Mouse (Mus musculus): ENCODE data around the gene Tnrc6a. TPM values are rescaled to one million over a fixed set of nuclear protein-coding genes. Genes with fewer than 3 reads are reported as not detected.
"Not testable (repeated sequence)": the region's sequence is repeated elsewhere in the genome, so short reads cannot be mapped to it uniquely, and the experiment has no call there.

The Tnrc6a gene
- total RNA-seq (2021) = 10 to 100 TPM; 49.6 to 54.1 TPM

DNA sequence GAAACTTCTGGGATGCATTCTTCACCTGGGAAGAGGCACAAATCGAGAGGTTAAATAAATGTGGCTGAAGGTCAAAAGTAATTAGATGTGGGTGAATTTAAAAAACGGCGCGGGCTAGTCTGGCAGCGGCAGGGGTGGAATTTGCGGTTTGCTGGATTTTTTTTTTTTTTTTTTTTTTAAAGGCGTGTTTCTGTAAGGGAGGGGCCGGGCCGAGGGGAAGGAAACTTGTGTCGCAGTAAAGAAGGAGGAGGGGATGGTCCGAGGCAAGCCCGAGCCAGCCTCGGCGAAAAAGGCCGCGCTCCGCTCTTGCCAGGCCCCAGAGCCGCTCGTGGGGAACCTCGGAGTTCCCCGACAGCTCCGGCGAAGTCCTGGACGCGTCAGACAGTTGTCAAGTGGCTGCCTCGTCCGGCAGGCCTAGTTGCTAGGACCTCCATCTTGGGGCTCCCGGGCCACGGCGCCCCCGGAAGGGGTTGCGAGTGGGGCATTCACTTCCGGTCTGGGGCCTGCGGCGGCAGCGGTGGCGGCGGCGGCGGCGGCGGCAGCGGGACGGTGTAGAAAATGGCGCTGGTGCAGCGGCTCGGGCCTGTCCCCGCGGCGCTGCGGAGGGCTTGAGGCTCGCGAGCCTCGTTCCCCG is at the start of gene Tnrc6a:
Gene Tnrc6a, plus strand, starts transcription at position 221 of the 634 bp plus-strand sequence.
- intact Hi-C loops (cut with DNase I) = loop anchor here (1.0 to 2.0 kb wide), 2 partner anchors 39 to 57 kb away; no protein-coding TSS in a partner anchor
- peak; percentile 94 to 95 for DNase-seq (ENCODE audit: low spot score in 2 of 2)

- intact Hi-C loops (cut with DNase I) = loop anchor here (1.0 kb wide), 1 partner anchor 16 kb away; no protein-coding TSS in a partner anchor
Observed at GRCm38 (mm10) chr7:123082236-123082635, 41.4 kb upstream of the Tnrc6a start.

DNA sequence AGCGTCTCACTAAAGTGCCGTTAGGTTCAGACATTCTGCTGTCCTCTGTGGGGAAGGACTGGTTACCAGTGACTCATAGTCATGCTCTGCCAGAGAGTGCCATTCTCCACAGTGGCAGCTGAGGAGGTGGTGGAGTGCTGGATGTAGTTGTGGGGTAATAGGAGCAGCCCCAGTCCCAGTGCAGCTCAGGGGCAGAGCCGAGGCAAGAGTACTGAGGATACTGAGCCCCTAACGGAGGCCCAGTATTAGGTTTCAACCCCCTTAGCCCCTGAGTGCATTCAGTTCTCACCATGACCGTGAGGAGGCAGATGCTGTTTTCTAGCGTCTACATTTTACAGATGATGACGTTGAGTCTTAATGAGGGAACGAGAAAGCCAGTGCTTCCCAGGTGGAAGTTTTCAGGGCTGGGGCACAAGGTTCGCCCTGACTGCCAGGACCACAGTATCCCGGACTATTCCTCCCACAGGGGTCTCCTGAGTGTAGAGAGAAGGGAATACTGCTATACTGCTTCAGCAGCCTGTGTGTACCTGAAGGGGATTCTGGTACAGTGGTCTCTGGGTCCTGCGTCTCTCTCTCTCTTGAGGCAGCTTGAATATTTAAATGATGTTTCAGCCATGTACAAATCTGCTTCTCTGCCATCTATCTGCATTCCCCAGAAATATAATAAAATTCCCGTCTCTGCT is 40.1 kb upstream of the Tnrc6a start:
- intact Hi-C loops (cut with DNase I) = loop anchor here (1.0 kb wide), 2 partner anchors 41 to 52 kb away; no protein-coding TSS in a partner anchor
- DNase-seq (ENCODE audit: low spot score in 2 of 2) = peak; percentile 16 to 62

More at GRCm38 (mm10) chr7:123082236-123082635, 41.4 kb upstream of the Tnrc6a start:
- DNase-seq (ENCODE audit: low spot score in 2 of 2) = no peak

- peak; percentile 83 to 86 for DNase-seq (ENCODE audit: low spot score in 2 of 2)
- intact Hi-C loops (cut with DNase I) = loop anchor here (1.0 kb wide), 2 partner anchors 40 to 53 kb away; no protein-coding TSS in a partner anchor
Observed at GRCm38 (mm10) chr7:123084180-123084691, 39.4 kb upstream of the Tnrc6a start.

- peak; percentile 46 to 66 for DNase-seq (ENCODE audit: low spot score in 2 of 2)
- intact Hi-C loops (cut with DNase I) = loop anchor here (1.0 kb wide), 2 partner anchors 40 to 53 kb away; no protein-coding TSS in a partner anchor
Observed at GRCm38 (mm10) chr7:123084708-123085107, 39.0 kb upstream of the Tnrc6a start.

DNA sequence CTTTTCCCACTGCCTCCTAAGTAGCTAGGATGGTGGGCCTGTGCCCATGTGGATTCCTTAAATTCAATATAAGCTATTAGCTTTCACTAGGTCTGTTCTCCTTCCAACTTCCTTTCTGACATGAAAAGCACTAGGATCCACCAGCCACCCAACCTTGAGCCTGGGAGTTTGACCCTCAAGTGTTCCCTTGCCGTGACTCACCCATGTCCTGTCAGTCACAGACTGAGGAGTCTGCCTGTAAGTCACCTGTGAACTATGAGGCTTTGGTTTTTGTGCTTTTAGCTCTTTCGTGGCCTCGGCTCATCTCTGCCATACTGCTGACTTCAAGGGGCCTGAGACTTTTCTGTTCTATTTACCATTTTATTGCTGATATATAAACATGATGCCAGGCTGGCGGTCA is 34.8 kb upstream of the Tnrc6a start:
- DNase-seq (ENCODE audit: low spot score in 2 of 2) = no peak
- intact Hi-C loops (cut with DNase I) = no loop called here

DNA sequence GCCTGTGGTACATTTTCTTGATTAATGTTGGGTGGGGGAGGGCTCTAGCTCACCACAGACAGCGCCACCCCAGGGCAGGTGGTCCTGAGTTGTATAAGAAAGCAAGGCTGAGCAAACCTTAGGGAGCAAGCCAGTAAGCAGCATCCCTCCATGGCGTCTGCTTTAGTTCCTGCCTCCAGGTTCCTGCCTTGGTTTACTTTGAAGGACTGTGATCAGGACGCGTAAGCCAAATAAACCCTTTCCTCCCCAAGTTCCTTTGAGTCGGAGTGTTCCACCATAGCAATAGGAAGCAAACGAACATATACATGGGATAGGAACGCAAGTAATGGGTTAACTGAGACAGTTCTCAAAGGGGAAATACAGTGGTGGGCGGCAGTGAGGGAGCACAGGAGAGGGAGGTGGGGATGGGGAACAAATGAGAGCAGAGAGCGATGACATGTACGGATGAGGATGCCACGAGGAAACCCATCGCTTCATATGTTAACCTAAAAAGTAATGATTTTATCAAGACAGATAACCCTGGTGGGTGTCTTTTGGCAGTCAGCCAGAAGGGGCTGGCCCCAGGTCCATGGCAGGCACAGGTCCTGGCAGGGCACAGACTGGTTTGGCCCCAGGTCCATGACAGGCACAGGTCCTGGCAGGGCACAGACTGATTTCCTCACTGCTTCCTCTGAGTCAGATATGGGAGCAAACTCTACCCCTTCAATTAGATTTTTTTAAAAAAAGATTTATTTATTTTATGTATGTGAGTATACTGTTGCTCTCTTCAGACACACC is 27.2 kb upstream of the Tnrc6a start:
- no peak for DNase-seq (ENCODE audit: low spot score in 2 of 2)
- intact Hi-C loops (cut with DNase I) = no loop called here

DNA sequence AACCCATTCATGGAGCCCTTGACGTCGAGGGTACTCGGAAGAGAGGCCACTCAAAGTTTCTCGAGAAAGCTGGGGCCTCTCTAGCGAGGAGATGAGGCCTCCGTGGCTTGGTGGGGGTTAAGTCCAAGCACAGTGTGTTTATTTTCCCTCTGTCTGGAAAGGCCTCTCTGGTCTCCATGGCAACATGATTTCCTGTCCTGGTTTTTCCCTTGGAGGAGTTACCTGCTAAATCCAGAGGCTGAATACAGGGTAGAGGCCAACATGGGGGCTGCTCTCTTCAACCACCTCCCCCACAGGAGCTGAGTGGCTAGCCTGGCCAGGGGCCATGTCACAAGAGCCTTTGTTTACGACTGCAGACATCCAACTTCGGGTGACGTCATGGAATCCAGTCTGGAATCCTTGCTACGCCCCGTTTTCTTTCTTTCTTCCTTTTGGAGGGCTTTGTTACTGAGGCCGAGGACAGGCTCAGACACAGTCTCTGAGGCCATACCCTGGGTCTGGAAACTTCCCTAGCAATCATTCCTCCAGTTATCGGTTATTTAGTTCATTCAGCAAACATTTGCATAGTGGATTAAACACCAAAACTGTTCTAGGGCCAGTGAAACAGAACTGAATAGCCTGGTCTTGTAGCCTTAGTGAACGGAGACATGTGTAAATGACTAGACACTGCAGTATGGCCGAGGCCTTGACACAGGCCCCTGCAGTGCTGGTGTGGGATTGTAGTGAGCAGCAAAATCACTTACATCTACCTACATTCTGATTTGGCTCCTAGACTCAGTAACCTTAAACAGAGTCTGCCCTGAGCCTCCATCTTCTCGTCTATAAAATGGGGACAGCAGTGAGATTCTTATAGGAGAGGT is 25.6 kb upstream of the Tnrc6a start:
- peak; percentile 62 to 84 for DNase-seq (ENCODE audit: low spot score in 2 of 2)
- intact Hi-C loops (cut with DNase I) = no loop called here

GRCm38 (mm10) chr7:123101295-123101694 is 22.4 kb upstream of the Tnrc6a start:
- intact Hi-C loops (cut with DNase I) = no loop called here
- no peak for DNase-seq (ENCODE audit: low spot score in 2 of 2)

GRCm38 (mm10) chr7:123105381-123105780 is 18.3 kb upstream of the Tnrc6a start:
- DNase-seq (ENCODE audit: low spot score in 2 of 2); intact Hi-C loops (cut with DNase I): not testable (repeated sequence)

DNA sequence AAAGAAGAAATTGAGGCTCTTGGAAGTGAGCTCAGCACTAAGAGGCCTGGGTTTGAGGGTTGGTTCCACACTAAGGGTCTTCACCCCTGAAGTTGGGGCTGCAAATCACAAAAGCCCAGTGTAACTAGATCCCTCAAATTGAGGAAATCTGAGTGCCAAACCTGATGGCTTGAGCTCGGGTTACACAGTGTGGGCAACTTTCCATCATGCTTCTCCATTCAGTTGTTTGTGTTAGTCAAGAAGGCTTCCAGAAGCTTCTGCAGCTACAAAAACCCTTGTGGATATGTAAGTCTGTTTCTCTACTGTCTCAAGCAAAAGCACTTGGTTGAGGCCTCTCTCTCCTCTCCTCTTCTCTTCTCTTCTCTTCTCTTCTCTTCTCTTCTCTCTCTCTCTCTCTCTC is 17.8 kb upstream of the Tnrc6a start:
- intact Hi-C loops (cut with DNase I) = no loop called here
- no peak for DNase-seq (ENCODE audit: low spot score in 2 of 2)

DNA sequence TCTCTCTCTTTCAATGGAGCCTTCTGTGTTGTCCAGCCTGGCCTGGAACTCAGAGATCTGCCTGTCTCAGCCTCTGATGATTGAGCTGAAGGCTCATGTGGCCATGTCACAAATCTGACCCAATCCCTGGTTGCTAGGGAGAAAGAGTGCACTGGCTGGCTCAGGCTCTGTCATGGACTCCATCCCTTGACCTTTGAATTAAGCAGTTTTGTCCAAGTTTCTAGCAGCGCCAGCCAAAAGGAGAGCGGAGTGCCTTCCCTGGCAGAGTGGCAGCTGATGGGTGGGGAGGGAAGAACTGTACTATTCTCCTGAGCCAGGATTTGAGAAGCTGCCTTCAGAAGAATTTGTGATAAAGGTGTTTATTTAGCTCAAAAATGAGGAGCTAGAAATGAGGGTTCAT is 17.4 kb upstream of the Tnrc6a start:
- DNase-seq (ENCODE audit: low spot score in 2 of 2) = no peak
- intact Hi-C loops (cut with DNase I) = no loop called here

DNA sequence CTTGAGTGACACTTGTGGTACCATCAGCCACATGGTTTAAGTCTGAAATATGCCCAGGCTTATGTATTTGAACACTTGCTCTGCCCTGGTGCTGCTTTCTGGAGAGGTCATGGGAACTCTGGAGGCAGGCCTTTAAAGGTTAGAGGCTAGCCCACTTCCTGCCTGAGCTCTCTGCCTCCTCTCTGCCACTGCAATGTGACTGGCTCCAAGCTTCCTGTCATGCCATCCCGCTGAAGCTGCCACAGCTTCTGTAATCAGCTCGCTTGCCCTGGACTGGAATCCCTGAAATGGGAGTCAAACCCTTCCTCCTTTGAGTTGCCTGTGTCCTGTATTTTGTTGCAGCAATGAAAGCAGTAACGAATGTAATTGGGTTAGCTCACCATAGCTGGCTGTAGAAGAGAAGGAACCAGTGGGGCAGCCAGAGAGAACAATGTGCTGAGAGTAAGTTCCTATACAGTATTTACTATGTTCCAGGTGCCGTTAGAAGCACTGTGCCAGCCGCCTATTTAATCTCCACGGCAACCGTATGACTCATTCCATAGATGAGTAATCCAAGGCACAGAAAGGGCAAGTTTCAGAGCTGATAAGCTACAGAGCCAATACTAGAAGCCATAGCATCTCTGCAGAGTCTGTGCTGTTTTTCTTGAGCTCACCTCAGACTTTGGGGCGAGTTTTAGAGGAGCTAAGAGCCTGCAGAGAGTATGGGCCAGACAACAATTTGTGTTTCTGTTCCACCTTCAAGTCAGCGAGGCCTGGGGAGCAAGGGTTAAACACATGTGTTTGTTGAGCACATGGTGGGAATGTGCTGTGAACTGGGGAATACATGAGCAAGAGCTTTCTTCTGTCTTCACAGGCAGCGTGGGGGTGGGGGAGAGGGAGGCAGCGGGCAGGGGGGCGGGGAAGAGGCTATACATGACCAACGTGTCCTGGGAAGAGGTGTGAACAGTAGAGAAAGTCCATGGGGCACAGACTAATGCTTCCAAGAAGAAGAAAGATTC is 15.3 kb upstream of the Tnrc6a start:
- intact Hi-C loops (cut with DNase I) = no loop called here
- DNase-seq (ENCODE audit: low spot score in 2 of 2) = peak; percentile 42 to 69

DNA sequence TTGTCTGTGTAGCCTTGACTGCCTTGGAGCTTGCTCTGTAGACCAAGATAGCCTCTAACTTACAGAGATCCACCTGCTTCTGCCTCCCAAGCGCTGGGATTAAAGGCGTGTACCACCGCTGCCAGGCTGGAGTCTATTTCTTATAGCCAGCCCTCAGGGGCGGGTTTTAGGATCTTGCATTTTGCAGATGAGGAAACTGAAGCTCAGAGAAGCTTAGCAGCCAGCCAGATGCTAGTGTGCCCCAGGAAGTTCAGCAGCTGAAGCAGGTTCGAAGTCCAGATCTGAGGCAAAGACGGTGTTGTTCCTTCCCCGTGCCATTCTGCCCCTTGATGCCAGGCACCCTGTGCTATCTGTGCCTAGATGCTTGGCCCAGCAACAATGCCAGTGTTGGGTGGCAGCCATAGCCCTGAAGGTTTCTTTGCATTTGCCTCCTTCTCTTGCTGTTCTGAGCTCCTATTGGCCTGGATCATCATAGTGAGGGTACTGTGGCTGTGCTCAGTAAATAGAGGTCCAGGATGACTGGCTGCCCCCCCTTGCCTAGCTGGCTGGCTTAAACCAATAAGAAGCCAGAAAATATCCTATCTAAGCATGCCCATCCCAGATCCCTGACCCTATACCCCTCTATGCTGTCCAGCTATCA is 14.2 kb upstream of the Tnrc6a start:
- intact Hi-C loops (cut with DNase I) = no loop called here
- DNase-seq (ENCODE audit: low spot score in 2 of 2) = no peak

DNA sequence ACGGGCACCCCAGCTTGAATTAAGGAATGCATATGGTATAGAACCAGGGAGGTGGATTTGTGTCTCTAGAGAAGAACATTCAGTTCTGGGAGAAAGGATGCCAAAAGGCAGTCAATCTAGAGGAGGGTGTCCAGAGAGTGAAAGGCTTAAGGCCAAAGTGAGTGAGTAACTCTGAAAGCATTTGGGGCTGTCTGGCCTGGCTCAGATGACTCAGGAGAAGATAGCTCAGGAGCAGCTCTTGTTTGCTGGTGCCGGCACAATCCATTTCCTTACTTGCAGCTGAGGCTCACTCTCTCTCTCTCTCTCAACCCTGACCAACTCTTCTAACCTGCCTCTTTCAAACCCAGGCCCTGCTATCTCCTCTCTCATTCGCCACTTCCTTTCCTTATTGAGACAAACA is 13.6 kb upstream of the Tnrc6a start:
- no peak for DNase-seq (ENCODE audit: low spot score in 2 of 2)

DNA sequence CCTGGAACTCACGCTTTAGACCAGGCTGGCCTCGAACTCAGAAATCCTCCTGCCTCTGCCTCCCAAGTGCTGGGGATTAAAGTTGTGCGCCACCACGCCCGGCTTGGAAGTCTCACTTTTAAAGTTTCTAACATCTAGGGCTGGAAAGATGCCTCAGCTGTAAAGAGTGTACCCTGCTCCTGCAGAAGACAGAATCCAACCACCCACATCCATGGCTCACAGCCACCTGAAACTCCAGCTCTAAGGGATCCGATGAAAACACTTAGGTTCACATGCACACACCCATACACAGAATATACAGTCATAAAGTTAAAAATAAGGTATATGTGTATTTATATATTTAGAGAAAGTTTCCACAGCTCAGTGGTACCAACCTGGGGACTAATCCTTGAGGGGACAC is 10.1 kb upstream of the Tnrc6a start:
- intact Hi-C loops (cut with DNase I) = no loop called here
- peak in 1 of 2 experiments; percentile 69 for DNase-seq (ENCODE audit: low spot score in 2 of 2)

More for the DNA sequence above, 13.6 kb upstream of the Tnrc6a start:
- intact Hi-C loops (cut with DNase I) = no loop called here

DNA sequence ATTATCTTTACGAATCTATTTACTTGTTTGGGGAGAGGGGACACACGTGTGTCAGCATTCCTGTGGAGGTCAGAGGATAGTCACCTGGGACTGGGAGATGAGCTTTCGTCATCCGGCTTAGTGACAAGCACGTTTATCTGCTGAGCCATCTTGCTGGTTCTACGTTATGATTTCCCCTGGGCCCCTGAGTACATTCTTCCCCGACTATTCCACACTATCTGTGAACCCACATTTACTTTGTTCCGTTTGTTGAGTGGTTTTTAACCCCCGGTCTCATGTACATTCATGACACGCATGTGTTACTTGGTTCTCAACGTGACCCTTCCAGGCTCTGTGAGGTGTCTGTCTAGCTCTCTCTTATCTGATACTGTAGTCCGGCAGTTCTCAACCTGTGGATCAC is 6.9 kb upstream of the Tnrc6a start:
- DNase-seq (ENCODE audit: low spot score in 2 of 2) = no peak
- intact Hi-C loops (cut with DNase I) = no loop called here

Data from left cerebral cortex, postnatal 25 days (tissue).